Mouse (Mus musculus): ENCODE results near the gene Efcab6. TPM values are rescaled to one million over a fixed set of nuclear protein-coding genes. Genes with fewer than 3 reads are reported as not detected.
A peak's percentile ranks its signal among the peaks of the same experiment; 100 is the strongest.

Gene Efcab6
- total RNA-seq, 2 experiments from 2014 or later, result 4.5 to 9.4 TPM

GRCm38 (mm10) chr15:83896011-83896410 lies 169.2 kb downstream of the Efcab6 start:
- no peak for DNase-seq (ENCODE audit: extremely low spot score in 1 of 2, low spot score in 1 of 2)

GRCm38 (mm10) chr15:83894261-83894660 lies 170.9 kb downstream of the Efcab6 start:
- no peak for DNase-seq (ENCODE audit: extremely low spot score in 1 of 2, low spot score in 1 of 2)

GRCm38 (mm10) chr15:83892871-83893270 lies 172.3 kb downstream of the Efcab6 start:
- no peak for DNase-seq (ENCODE audit: extremely low spot score in 1 of 2, low spot score in 1 of 2)

- no peak for DNase-seq (ENCODE audit: extremely low spot score in 1 of 2, low spot score in 1 of 2)
These were observed 180.9 kb downstream of the Efcab6 start for GRCm38 (mm10) chr15:83884291-83884690.

GRCm38 (mm10) chr15:83883821-83884220 lies 181.4 kb downstream of the Efcab6 start:
- DNase-seq (ENCODE audit: extremely low spot score in 1 of 2, low spot score in 1 of 2), result no peak

GRCm38 (mm10) chr15:83879845-83880244 lies 185.3 kb downstream of the Efcab6 start:
- DNase-seq (ENCODE audit: extremely low spot score in 1 of 2, low spot score in 1 of 2), result no peak

- DNase-seq (ENCODE audit: extremely low spot score in 1 of 2, low spot score in 1 of 2), result no peak
These were observed 187.3 kb downstream of the Efcab6 start for GRCm38 (mm10) chr15:83877898-83878297.

GRCm38 (mm10) chr15:83877155-83877866 lies 187.9 kb downstream of the Efcab6 start:
- DNase-seq (ENCODE audit: extremely low spot score in 1 of 2, low spot score in 1 of 2), result no peak

- DNase-seq (ENCODE audit: extremely low spot score in 1 of 2, low spot score in 1 of 2), result no peak
These were observed 194.2 kb downstream of the Efcab6 start for GRCm38 (mm10) chr15:83870936-83871335.

- DNase-seq (ENCODE audit: extremely low spot score in 1 of 2, low spot score in 1 of 2), result no peak
These were observed 199.6 kb downstream of the Efcab6 start for GRCm38 (mm10) chr15:83865626-83866025.

GRCm38 (mm10) chr15:83857129-83857528 lies 208.1 kb downstream of the Efcab6 start:
- peak; percentile 80 to 92 for DNase-seq (ENCODE audit: extremely low spot score in 1 of 2, low spot score in 1 of 2)

- peak in 1 of 2 experiments; percentile 36 for DNase-seq (ENCODE audit: extremely low spot score in 1 of 2, low spot score in 1 of 2)
These were observed 211.8 kb downstream of the Efcab6 start for GRCm38 (mm10) chr15:83853400-83853811.

- no peak for DNase-seq (ENCODE audit: extremely low spot score in 1 of 2, low spot score in 1 of 2)
These were observed 217.0 kb downstream of the Efcab6 start for GRCm38 (mm10) chr15:83848193-83848592.

GRCm38 (mm10) chr15:83847512-83847911 lies 217.7 kb downstream of the Efcab6 start:
- DNase-seq (ENCODE audit: extremely low spot score in 1 of 2, low spot score in 1 of 2), result no peak

GRCm38 (mm10) chr15:83846592-83846991 lies 218.6 kb downstream of the Efcab6 start:
- DNase-seq (ENCODE audit: extremely low spot score in 1 of 2, low spot score in 1 of 2), result no peak

GRCm38 (mm10) chr15:83845734-83846133 lies 219.4 kb downstream of the Efcab6 start:
- DNase-seq (ENCODE audit: extremely low spot score in 1 of 2, low spot score in 1 of 2), result no peak

GRCm38 (mm10) chr15:83842915-83843789 lies 222.0 kb downstream of the Efcab6 start:
- DNase-seq (ENCODE audit: extremely low spot score in 1 of 2, low spot score in 1 of 2), result no peak

GRCm38 (mm10) chr15:83842419-83842818 lies 222.8 kb downstream of the Efcab6 start:
- no peak for DNase-seq (ENCODE audit: extremely low spot score in 1 of 2, low spot score in 1 of 2)

- no peak for DNase-seq (ENCODE audit: extremely low spot score in 1 of 2, low spot score in 1 of 2)
These were observed 224.0 kb downstream of the Efcab6 start for GRCm38 (mm10) chr15:83840950-83841719.

GRCm38 (mm10) chr15:83832265-83832664 lies 232.9 kb downstream of the Efcab6 start:
- DNase-seq (ENCODE audit: extremely low spot score in 1 of 2, low spot score in 1 of 2), result no peak

GRCm38 (mm10) chr15:83829226-83829625 lies 236.0 kb downstream of the Efcab6 start:
- DNase-seq (ENCODE audit: extremely low spot score in 1 of 2, low spot score in 1 of 2), result no peak

Data from layer of hippocampus, postnatal 25 days (tissue).